Mouse (Mus musculus): ENCODE results near the gene Rab7.
"Not testable (repeated sequence)": the region's sequence is repeated elsewhere in the genome, so short reads cannot be mapped to it uniquely, and the experiment has no call there.

Gene Rab7

GRCm38 (mm10) chr6:88054081-88054835 lies 9.2 kb upstream of the Rab7 start:
- ATAC-seq (ENCODE audit: insufficient number of reproducible peaks, low FRiP score, low TSS enrichment), result no peak

- ATAC-seq (ENCODE audit: insufficient number of reproducible peaks, low FRiP score, low TSS enrichment), result no peak
Measured at GRCm38 (mm10) chr6:88053228-88054080, 8.4 kb upstream of the Rab7 start.

GRCm38 (mm10) chr6:88051206-88051605 lies 6.1 kb upstream of the Rab7 start:
- no peak for ATAC-seq (ENCODE audit: insufficient number of reproducible peaks, low FRiP score, low TSS enrichment)

GRCm38 (mm10) chr6:88049008-88049407 lies 3.9 kb upstream of the Rab7 start:
- no peak for ATAC-seq (ENCODE audit: insufficient number of reproducible peaks, low FRiP score, low TSS enrichment)

- no peak for ATAC-seq (ENCODE audit: insufficient number of reproducible peaks, low FRiP score, low TSS enrichment)
Measured at GRCm38 (mm10) chr6:88047853-88048252, 2.8 kb upstream of the Rab7 start.

GRCm38 (mm10) chr6:88045406-88045766 lies 316 bp upstream of the Rab7 start:
- no peak for ATAC-seq (ENCODE audit: insufficient number of reproducible peaks, low FRiP score, low TSS enrichment)

- no peak for ATAC-seq (ENCODE audit: insufficient number of reproducible peaks, low FRiP score, low TSS enrichment)
Measured at GRCm38 (mm10) chr6:88044234-88044576, 865 bp downstream of the Rab7 start.

GRCm38 (mm10) chr6:88042336-88042735 lies 2.7 kb downstream of the Rab7 start:
- ATAC-seq (ENCODE audit: insufficient number of reproducible peaks, low FRiP score, low TSS enrichment), result no peak

GRCm38 (mm10) chr6:88041221-88041620 lies 3.8 kb downstream of the Rab7 start:
- no peak for ATAC-seq (ENCODE audit: insufficient number of reproducible peaks, low FRiP score, low TSS enrichment)

- no peak for ATAC-seq (ENCODE audit: insufficient number of reproducible peaks, low FRiP score, low TSS enrichment)
Measured at GRCm38 (mm10) chr6:88039426-88039825, 5.6 kb downstream of the Rab7 start.

- no peak for ATAC-seq (ENCODE audit: insufficient number of reproducible peaks, low FRiP score, low TSS enrichment)
Measured at GRCm38 (mm10) chr6:88037471-88038045, 7.5 kb downstream of the Rab7 start.

GRCm38 (mm10) chr6:88033504-88033903 lies 11.6 kb downstream of the Rab7 start:
- ATAC-seq (ENCODE audit: insufficient number of reproducible peaks, low FRiP score, low TSS enrichment), result no peak

GRCm38 (mm10) chr6:88030432-88030831 lies 14.6 kb downstream of the Rab7 start:
- ATAC-seq (ENCODE audit: insufficient number of reproducible peaks, low FRiP score, low TSS enrichment), result no peak

GRCm38 (mm10) chr6:88027390-88027789 lies 17.7 kb downstream of the Rab7 start:
- ATAC-seq (ENCODE audit: insufficient number of reproducible peaks, low FRiP score, low TSS enrichment), result no peak

GRCm38 (mm10) chr6:88023316-88023890 lies 21.7 kb downstream of the Rab7 start:
- no peak for ATAC-seq (ENCODE audit: insufficient number of reproducible peaks, low FRiP score, low TSS enrichment)

- no peak for ATAC-seq (ENCODE audit: insufficient number of reproducible peaks, low FRiP score, low TSS enrichment)
Measured at GRCm38 (mm10) chr6:88019154-88019553, 25.9 kb downstream of the Rab7 start.

GRCm38 (mm10) chr6:88017821-88018220 lies 27.2 kb downstream of the Rab7 start:
- ATAC-seq (ENCODE audit: insufficient number of reproducible peaks, low FRiP score, low TSS enrichment), result no peak

GRCm38 (mm10) chr6:88015797-88016196 lies 29.3 kb downstream of the Rab7 start:
- ATAC-seq (ENCODE audit: insufficient number of reproducible peaks, low FRiP score, low TSS enrichment), result no peak

- ATAC-seq (ENCODE audit: insufficient number of reproducible peaks, low FRiP score, low TSS enrichment), result no peak
Measured at GRCm38 (mm10) chr6:88013456-88013855, 31.6 kb downstream of the Rab7 start.

- ATAC-seq (ENCODE audit: insufficient number of reproducible peaks, low FRiP score, low TSS enrichment), result no peak
Measured at GRCm38 (mm10) chr6:88012601-88013000, 32.5 kb downstream of the Rab7 start.

GRCm38 (mm10) chr6:88011106-88011505 lies 34.0 kb downstream of the Rab7 start:
- ATAC-seq (ENCODE audit: insufficient number of reproducible peaks, low FRiP score, low TSS enrichment), result not testable (repeated sequence)

All from cerebellum, adult (tissue).